Mouse (Mus musculus): Measurements from ENCODE around the gene Abhd15. TPM values are rescaled to one million over a fixed set of nuclear protein-coding genes. Genes with fewer than 3 reads are reported as not detected.
"Not testable (repeated sequence)": the region's sequence is repeated elsewhere in the genome, so short reads cannot be mapped to it uniquely, and the experiment has no call there.

The Abhd15 gene
- total RNA-seq, 2 experiments from 2014 or later, result 0.77 to 1.3 TPM

GRCm38 (mm10) chr11:77512891-77513810 lies 1.8 kb upstream of the Abhd15 start:
- peak in 1 of 2 experiments; percentile 41 for DNase-seq (ENCODE audit: low spot score in 2 of 2)

- no peak for DNase-seq (ENCODE audit: low spot score in 2 of 2)
Observed at GRCm38 (mm10) chr11:77513811-77514170, 1.1 kb upstream of the Abhd15 start.

- no peak for DNase-seq (ENCODE audit: low spot score in 2 of 2)
Observed at GRCm38 (mm10) chr11:77514281-77514831, 565 bp upstream of the Abhd15 start.

- DNase-seq (ENCODE audit: low spot score in 2 of 2), result no peak
Observed at GRCm38 (mm10) chr11:77515637-77516552, 974 bp downstream of the Abhd15 start, which contains the start of gene Trp53i13. Trp53i13 (minus strand) TSS chr11:77515980.

- DNase-seq (ENCODE audit: low spot score in 2 of 2), result no peak
Observed at GRCm38 (mm10) chr11:77516553-77517425, 1.9 kb downstream of the Abhd15 start.

- no peak for DNase-seq (ENCODE audit: low spot score in 2 of 2)
Observed at GRCm38 (mm10) chr11:77518051-77518798, 3.3 kb downstream of the Abhd15 start.

GRCm38 (mm10) chr11:77519043-77519442 lies 4.1 kb downstream of the Abhd15 start, which contains the start of gene Gm10392:
Gm10392 (minus strand) TSS chr11:77519198.
- DNase-seq (ENCODE audit: low spot score in 2 of 2), result no peak

- no peak for DNase-seq (ENCODE audit: low spot score in 2 of 2)
Observed at GRCm38 (mm10) chr11:77520601-77521529, 5.9 kb downstream of the Abhd15 start.

- DNase-seq (ENCODE audit: low spot score in 2 of 2), result no peak
Observed at GRCm38 (mm10) chr11:77525804-77526486, 11.0 kb downstream of the Abhd15 start.

GRCm38 (mm10) chr11:77528420-77528819 lies 13.5 kb downstream of the Abhd15 start:
- not testable (repeated sequence) for DNase-seq (ENCODE audit: low spot score in 2 of 2)

- DNase-seq (ENCODE audit: low spot score in 2 of 2), result no peak
Observed at GRCm38 (mm10) chr11:77529644-77530043, 14.7 kb downstream of the Abhd15 start.

GRCm38 (mm10) chr11:77530862-77531261 lies 15.9 kb downstream of the Abhd15 start:
- DNase-seq (ENCODE audit: low spot score in 2 of 2), result no peak

GRCm38 (mm10) chr11:77532202-77532846 lies 17.4 kb downstream of the Abhd15 start:
- no peak for DNase-seq (ENCODE audit: low spot score in 2 of 2)

GRCm38 (mm10) chr11:77545261-77545660 lies 30.3 kb downstream of the Abhd15 start:
- no peak for DNase-seq (ENCODE audit: low spot score in 2 of 2)

GRCm38 (mm10) chr11:77585201-77585600 lies 70.3 kb downstream of the Abhd15 start:
- DNase-seq (ENCODE audit: low spot score in 2 of 2), result no peak

All from left cerebral cortex, adult 18-20 months (tissue).